Mouse (Mus musculus): ENCODE results near the gene S1pr5.
"Not testable (repeated sequence)": the region's sequence is repeated elsewhere in the genome, so short reads cannot be mapped to it uniquely, and the experiment has no call there.

Gene S1pr5

DNA sequence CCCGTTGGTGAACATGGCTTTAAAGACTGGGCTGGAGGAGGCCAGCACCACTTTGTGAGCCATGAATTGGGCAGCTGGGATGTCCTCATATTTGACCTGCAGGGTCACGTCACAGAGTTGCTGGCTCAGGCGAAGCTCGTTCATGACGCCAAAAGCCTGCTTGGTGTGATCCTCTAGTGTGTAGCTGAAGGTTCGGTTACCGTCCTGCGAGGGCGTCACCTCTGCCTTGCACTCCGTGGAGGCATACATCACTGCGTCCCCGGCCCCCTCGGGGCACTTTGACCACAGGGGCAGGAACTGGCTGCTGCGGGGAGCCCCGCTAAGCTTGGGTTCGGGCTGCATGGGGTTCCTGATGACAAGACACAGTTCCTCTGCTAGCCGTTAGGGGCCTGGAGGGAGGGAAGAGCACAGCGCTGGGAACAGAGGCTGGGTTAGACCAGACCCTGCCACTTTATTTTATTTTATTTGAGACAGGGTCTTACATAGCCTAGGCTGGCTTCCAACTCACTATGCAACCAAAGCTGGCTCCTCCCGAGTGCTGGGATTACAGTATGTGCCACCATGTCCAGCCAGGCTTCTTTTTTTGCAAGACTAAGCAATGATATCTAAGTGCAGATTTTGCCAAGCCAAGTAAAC, 10.8 kb downstream of the S1pr5 start:
- peak; percentile 36 to 42 for DNase-seq (ENCODE audit: low spot score in 2 of 2)

DNA sequence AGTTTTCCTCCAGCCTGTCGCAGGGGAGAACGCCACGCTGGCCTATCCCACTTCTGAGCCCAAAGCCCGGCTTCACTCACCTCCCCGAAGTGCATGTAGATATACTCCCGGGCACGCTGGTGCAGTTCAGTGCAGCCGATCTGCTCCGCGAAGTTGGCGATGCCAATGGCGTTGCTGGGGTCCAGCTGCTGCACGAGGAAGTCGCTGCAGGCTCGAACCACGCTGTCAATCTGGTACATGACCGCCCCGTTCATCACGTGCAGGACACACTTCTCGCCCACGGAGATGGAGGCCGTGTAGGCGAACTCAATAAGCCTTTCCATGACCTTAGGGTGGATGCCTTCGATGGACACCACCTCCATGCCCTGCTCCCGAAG, 11.3 kb downstream of the S1pr5 start:
- DNase-seq (ENCODE audit: low spot score in 2 of 2): no peak

DNA sequence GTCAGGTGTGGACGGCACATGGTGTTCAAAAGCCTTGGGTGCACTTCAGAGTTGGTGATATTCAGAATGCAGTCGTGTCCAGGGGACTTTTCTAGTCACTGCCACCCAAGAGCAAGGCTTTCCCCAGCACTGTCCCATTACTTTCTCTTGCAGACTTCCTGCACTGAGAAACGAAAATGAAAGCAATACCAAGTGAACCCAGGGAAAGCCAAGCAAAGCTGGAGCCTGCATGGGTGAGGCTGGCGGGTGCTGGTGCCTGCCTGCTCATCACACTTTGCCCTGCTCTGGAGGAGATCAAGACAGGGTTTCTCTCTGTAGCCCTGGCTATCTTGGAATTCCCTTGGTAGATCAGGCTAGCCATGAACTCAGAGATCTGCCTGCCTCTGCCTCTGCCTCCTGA, 12.9 kb downstream of the S1pr5 start:
- peak in 1 of 2 experiments; percentile 1 for DNase-seq (ENCODE audit: low spot score in 2 of 2)

DNA sequence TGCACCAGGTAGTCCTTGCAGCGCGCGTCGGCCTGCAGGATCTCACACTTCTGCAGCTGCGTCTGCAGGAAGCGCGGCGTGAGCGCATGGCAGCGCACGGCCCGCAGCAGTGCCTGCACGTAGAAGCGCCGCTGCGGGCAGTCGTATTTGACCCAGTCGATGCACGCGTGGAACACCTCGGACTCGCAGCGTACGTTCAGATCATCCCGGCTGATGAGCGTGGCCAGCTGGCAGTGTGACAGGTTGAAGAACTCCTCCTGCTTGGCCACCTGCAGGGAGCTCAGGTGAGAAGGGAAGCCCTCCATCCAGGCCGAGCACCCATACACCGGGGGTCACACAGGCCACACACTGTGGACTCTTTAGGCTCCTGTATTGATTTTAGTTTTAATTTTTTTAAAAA, 14.4 kb downstream of the S1pr5 start:
- DNase-seq (ENCODE audit: low spot score in 2 of 2): no peak

DNA sequence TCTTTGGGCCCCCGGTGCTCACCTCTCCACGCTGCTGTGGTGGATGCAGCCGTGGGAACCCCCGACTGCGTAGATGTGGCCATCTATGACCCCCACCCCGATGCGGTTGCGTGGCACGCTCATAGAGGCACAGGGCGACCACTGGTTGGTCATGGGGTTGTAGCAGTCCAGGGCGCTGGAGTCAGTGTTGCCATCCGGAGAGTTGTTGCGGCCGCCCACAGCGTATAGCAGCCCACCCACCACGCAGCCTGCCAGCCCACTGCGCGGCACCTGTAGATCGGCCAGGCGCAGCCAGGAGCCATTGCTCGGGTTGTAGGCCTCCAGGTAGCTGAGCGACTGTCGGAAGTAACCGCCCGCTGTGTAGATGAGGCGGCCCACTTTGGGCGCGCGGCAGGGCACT, 14.9 kb downstream of the S1pr5 start:
- no peak for DNase-seq (ENCODE audit: low spot score in 2 of 2)

DNA sequence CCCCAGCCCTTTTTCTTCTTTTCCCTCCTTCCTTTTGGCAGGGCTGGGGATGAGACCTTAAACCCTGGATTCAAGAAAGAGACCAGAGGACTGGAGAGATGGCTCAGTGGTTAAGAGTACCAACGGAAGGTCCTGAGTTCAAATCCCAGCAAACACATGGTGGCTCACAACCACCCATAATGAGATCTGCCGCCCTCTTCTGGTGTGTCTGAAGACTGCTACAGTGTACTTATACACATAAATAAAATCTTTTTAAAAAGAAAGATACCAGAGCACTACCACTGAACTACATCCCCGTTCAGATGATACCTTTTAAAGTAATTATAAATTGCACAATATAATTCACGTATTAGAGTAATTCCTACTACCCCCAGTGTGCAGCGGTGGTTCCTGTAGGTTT, 15.4 kb downstream of the S1pr5 start:
- no peak for DNase-seq (ENCODE audit: low spot score in 2 of 2)

DNA sequence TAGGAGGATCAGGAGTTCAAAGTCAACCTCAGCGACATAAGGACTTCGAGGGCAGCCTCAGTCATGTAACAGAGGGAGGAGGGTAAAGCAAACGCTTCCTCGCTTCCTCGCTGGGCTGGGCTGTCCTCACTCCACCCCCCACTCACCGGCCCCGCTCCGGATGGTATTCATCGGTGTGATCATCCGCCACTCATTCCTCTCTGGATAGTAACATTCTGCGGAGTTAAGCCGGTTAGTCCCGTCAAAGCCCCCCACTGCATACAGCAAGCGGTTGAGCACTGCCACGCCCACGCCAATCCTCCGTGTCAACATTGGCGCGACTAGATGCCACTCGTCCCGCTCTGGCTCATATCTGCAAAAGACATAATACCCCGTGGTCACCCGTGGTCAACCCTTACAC, 16.7 kb downstream of the S1pr5 start:
- no peak for DNase-seq (ENCODE audit: low spot score in 2 of 2)

DNA sequence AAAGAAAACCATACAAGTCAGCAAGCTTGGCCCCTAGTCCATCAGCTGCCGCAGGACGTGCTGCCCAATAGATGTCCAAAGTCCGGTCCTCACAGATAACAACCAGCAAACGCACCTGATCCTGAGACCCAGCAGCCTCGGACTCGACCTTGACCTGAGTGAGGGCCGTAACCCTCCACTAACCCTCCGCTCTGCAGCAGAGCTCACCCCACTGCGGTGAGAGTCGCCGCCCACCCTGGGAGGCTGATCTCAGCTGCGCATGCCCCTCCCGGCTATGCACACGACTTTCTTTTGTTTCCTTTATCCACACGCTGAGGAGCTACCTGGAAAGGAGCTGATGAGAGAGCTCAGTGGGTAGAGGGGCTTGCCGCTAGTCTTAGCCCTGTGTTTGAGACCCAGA, 20.9 kb downstream of the S1pr5 start:
- peak in 1 of 2 experiments; percentile 34 for DNase-seq (ENCODE audit: low spot score in 2 of 2)

DNA sequence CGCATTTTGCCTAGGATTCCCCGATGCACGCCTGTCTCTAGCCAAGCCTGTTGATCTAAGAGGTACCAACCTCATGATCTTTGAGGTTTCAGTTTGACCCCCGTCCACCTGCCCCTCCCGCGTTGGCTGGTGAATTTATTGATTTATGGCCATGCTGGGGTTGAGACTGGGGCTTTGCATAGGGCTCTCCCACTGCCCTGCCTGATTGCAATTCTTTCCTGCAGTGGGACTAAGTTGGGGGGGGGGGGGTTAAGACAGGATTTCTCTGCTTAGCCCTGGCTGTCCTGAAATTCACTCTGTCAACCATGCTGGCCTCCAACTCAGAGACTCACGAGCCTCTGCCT, 22.9 kb downstream of the S1pr5 start:
- no peak for DNase-seq (ENCODE audit: low spot score in 2 of 2)

DNA sequence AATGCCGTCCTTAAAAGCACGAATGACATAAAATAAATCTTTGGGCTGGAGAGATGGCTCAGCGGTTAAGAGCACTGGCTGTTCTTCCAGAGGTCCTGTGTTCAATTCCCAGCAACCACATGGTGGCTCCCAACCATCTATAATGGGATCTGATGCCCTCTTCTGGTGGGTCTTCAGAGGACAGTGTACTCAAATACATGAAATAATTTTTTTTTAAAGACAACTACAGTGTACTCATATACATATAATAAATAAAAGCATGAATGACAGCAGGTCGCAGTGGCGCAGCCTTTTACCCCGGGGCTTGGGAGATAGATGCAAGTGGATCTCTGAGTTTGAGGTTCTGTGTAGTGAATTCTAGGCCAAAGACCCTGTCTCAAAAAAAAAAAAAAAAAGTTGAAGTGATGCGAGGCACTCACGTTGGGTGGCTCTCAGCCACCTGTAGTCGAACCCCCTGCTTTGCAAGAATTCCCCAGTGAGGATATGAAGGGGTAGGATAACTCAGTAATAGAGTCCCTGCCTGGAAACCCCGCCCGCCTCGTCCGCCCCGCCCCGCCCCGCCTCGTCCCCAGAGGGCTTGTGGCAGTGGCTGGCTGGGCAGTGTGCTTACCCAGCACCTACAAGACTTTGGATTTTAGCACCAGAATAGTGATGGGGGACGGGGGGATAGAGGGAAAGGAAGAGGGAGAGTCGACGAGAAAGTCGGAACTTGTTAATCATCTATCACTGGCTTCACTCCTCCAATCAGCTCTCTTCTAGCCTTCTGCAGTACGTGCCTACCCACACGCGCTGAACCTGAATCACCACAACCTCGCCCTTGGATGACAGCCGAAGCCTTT, 23.4 kb downstream of the S1pr5 start:
- peak in 1 of 2 experiments; percentile 37 for DNase-seq (ENCODE audit: low spot score in 2 of 2)

DNA sequence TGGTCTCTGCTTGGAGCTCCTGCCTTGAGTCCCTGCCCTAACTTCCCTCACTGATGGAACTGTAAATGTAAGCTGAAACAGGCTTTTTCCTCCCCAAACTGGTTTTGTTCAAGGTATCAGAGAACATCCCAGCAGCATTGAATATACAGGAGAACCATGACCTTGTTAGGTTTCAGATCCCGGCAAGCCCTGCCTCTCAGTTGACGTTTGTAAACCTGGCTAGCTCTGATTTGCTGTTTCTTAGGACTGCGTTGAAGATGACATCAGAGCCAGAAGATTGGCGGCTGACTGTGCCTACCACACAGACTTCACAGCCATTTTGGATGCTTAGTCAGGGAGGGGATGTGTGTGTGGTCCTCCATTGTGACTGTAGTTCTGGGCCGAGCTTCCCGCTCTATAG, 24.3 kb downstream of the S1pr5 start:
- DNase-seq (ENCODE audit: low spot score in 2 of 2): no peak

DNA sequence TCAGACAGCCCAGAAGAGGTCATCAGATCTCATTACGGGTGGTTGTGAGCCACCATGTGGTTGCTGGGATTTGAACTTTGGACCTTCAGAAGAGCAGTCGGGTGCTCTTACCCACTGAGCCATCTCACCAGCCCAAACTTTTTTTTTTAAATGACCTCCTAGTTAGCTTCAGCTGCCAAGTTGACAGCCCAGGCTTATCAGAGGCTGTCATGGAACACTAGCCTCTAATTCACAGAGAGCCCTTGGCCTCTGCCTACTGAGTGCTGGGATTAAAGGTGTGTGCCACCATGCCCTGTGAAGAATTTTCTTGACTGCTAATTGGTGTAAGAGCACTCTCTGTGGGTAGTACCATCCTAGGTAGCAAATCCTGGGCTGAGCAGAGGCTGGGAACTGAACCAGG, 24.8 kb downstream of the S1pr5 start:
- not testable (repeated sequence) for DNase-seq (ENCODE audit: low spot score in 2 of 2)

DNA sequence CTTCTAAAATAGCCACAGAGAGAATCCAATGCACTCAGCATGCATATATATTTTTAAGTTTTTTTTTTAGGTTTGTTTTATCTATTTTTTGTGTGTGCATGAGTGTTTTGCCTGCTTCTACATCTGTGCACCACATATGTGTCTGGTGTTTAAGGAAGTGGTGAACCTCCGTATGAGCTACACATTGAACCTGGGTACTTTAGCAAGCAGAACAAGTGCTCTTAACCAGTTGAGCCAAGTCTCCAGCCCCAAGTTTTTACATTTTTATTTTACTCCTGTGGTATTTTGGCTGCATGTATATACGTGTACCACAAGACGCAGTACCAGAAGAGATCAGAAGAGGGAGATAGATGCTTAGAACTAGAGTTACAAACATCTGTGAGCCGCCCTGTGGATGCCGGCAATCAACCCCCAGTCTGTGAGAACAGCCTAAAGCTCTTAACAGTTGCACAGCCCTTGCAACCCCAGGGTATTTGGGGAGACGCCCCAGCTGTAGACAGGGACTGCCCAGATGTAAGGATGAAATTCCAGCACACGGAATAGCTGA, 26.8 kb downstream of the S1pr5 start:
- no peak for DNase-seq (ENCODE audit: low spot score in 2 of 2)

DNA sequence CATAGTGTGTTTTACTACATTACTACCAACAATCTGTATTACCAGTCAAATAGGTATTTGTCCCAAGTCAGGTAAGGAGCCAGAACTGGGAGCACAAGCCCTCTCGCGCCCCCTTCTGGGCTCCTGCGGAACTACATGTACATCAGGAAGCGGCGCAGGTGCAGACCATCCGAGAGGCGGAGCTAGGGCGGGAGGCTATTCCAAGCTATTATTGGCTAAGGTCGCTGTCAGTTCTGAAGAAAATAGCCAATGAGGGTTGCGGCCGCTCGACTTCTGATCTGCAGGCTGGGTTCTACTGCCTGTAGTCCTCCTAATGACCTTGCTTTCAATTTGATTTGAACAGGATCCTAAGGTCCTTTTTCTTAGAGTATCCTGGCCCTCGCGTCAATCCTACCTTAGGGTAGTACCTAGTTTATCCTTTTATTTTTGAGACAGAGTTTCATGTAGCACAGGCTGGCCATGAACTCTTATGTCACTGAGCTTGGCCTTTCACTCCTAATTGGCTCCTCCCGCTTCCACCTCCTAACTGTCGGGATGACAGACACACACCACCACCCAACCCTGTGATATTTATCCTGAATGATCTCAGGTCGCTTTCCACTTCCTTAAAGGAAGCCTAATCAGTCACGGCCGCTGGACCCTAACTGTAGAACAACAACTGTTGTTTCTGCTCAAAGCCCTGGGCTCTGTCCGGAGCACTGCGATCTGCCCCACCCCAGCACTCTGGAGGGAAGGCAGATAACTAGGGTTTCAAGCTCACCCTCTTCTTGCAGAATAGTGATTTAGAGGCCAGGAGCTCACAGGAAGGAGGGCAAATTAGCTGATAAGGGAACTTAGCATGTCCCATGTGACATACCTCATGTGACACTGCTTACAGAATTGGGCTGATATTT, 27.5 kb downstream of the S1pr5 start:
- peak; percentile 95 for DNase-seq (ENCODE audit: low spot score in 2 of 2)

DNA sequence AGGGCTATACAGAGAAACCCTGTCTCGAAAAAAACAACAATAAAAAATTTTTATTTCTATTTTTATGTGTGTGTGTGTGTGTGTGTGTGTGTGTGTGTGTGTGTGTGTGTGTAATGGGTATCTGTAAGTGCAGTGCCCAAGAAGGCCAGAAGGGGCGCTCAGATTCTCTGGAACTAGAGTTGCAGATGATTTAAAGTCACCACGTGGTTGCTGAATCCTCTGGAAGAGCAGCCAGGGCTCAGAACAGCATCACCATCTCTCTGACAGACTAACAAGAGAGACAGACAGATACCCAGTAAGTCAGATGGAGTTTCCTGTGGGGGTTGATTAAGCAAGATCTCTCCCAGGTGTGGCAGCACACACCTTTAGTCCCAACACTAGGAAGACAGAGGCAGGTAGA, 28.4 kb downstream of the S1pr5 start:
- no peak for DNase-seq (ENCODE audit: low spot score in 2 of 2)

DNA sequence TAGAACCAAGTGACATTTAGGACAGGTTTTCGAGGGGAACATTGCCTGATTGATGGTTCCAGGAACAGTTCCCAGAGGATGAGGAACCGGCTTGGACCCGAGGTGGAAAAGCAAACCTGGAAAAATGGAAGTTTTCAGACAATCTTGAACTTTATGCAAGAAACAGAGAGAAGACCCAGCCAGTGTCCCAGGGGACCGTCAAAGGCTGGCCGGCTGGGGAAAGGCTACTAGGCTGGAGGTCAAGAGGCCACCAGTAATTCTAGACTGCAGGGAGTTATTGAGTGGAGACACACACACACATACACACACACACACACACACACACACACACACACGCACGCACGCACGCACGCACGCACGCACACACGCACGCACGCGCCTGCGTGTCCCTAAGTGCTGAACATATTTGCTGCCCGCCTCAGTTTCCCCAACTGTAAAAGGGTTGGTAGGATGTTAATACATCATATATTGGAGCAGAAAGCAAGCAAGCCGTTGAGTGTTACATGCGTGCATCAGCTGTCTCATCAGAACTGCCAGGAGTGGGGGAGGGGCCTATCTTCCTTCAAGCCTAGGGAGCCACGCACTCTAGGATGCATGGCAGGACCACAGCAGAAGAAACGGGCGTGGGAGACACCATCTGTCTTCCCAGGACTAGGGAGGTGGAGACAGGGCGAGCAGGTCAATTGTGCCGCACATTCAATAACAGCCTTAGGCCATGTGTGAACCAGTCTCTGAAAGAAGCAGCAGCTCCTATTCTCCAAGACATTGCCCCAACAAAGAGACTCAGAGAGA, 32.0 kb downstream of the S1pr5 start:
- peak; percentile 38 to 59 for DNase-seq (ENCODE audit: low spot score in 2 of 2)

DNA sequence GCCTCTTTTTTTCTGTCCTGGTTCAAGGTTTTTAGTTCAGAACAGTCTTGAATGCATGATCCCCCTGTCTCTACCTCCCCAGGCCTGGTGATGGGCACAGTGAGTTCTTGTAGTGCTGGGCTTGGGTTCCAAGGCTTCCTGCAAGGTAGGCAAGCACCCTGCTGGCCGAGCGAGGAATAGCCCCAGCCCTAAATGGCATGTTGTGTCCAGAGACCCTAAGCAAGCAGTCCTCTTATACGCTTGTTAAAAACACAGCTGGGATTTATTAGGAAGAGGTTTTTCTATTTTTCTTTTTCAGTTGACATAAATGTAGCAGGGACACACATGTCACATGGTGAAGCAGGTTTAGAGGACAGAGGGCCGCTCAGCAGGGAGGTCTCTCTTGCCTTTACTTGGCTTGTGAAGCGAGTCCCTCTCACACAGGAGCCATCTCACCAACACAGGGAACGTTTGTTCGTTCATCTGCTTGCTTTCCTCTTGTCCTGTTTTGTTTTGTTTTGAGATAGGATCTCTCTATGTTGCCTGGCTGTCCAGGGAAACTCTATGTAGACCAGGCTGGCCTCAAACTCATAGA, 34.5 kb downstream of the S1pr5 start:
- DNase-seq (ENCODE audit: low spot score in 2 of 2): no peak

DNA sequence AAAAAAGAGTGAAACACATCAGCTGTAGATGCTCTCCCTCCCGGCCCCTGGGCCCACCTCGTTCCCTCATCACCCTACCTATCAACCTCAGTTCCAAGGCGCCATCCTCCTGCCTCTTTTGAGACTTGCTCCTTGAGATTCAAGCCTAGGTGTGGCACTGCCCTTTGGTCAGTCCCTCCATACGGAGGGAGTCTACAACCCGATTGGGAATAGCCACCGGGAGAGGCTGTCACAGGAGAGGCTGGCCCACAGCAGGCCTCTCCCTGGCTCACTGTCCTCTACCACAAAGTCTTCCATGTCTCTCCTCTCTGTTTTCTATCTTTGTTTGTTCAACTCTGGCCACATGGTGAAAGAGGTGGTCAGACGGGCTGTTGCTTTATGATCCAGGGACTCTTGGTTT, 36.6 kb downstream of the S1pr5 start:
- no peak for DNase-seq (ENCODE audit: low spot score in 2 of 2)

DNA sequence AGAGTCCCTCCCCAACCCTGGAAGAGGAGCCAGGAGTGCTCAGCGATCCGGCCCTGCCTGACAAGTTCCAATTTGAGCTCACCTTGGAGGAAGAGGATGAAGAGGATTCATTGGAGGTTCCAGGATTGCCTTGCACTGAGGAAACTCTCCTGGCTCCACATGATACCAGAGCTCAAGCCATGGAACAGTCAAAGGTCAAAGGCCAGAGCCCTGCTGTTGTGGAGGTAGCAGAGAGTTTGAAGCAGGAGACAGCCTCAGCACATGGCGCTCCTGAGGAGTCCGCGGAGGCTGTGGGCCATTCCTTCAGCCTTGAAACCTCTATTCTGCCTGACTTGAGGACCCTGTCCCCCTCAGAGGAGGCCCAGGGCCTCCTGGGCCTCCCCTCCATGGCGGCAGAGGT, 37.4 kb downstream of the S1pr5 start:
- DNase-seq (ENCODE audit: low spot score in 2 of 2): no peak

DNA sequence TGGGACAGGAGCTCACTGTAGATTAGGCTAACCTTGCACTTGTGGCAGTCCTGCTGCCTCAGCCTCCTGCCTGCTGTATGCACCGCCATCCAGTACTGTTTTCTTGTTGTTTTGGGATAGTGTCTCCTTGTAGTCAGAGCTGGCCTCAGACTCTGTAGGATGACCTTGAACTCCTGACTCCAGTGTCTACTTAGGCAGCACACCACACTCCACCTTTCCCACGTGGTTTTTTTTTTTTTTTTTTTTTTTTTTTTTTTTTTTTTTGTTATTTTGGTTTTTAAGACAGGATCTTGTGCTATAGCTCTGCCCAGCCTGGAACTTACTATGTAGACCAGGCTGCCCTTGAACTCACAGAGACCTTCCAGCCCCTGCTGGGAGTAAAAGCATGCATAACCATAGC, 39.6 kb downstream of the S1pr5 start:
- no peak for DNase-seq (ENCODE audit: low spot score in 2 of 2)

DNA sequence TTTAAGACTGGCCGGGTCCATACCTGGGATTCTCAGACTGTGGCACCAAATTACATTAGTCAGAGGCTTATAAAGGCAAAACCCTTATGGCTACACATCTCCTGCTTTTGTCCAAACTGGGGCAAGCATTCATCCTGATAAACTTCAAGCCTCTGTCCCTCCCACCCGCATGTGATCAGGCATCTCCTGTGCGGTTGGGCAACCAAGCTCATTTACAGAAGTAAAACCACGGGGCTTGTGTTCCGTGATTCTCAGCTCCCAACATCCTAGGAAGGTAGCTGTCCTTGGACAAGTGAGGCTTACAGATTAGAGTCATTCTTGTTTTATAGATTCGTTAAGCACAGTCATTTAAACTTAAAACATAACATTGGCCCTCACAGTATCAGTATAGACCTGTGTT, 41.4 kb downstream of the S1pr5 start:
- no peak for DNase-seq (ENCODE audit: low spot score in 2 of 2)
